Mouse (Mus musculus): ENCODE measurements around the gene Wdfy3. TPM values are rescaled to one million over a fixed set of nuclear protein-coding genes. Genes with fewer than 3 reads are reported as not detected.

Gene Wdfy3
- 10 to 100 TPM; 71.9 to 73.2 TPM for total RNA-seq (2023)

DNA sequence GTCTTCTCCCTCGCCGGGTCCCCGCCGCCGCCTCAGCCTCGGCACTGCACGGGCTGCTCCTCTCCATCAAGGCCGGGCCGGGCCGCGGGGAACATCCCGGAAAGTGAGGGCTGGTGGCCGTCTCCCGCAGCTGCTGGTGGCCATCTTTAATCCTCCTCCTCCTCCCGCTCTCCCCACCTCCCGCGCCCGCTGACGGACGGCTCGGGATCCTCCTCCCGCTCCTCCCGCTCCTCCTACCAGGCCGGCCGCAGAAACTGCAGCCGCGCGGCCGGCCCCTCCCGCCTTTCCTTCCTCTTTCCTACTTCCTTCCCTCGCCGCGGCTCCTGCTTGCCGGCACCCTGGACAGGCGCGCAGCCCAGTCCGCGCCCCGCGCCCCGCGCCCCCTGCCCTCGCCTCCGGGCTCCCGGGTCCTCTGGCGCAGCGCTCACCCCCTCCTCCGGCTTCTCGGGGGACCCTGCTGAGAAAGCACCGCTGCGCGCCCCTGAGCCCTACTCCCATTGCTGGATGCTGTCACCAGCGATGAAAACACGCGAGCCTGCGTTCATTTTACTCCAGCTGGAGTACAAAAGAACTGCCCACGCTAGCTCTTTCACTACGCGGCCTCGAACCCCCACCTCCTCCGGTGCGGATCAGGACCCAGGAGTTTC, at the start of gene Wdfy3:
Gene Wdfy3, minus strand, starts transcription at position 155 of the 647 bp plus-strand sequence.

